Mouse (Mus musculus): ENCODE results near the gene Vmn1r49.
"Not testable (repeated sequence)": the region's sequence is repeated elsewhere in the genome, so short reads cannot be mapped to it uniquely, and the experiment has no call there.

Vmn1r49 gene

DNA sequence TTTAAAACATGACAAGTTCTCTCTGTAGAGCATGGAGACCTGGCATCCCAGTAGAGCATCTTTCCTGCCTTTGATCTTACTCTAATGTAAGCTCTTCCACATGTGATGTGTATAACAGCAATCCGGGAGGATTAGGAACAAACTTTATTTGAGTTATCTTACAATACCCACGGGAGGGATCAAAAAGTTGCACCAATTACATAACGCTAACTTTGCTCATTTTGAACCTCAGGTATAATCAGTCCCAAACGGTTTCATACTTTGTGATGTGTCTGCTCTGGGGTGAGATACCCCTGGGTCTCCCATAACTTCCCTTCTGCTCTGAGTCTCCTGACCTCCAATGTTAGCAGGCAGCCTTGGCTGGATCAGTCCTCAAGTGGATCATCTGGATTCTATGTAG lies at the start of gene Vmn1r49:
Gene Vmn1r49 (minus strand): TSS at position 101 of the 400 bp plus-strand sequence.
- DNase-seq (ENCODE audit: extremely low spot score, low read depth, low spot score): no peak

GRCm38 (mm10) chr6:90122296-90122695 lies 44.0 kb upstream of the Vmn1r49 start, which contains the start of gene Vmn1r51:
Gene Vmn1r51, plus strand, starts transcription at chr6:90122596.
- not testable (repeated sequence) for DNase-seq (ENCODE audit: extremely low spot score, low read depth, low spot score)

- no peak for DNase-seq (ENCODE audit: extremely low spot score, low read depth, low spot score)
Observed at GRCm38 (mm10) chr6:90101130-90101529, 22.8 kb upstream of the Vmn1r49 start, which contains the start of gene Vmn1r50. Gene Vmn1r50, plus strand, starts transcription at chr6:90101430.

GRCm38 (mm10) chr6:90100566-90100965 lies 22.3 kb upstream of the Vmn1r49 start:
- DNase-seq (ENCODE audit: extremely low spot score, low read depth, low spot score): no peak

- DNase-seq (ENCODE audit: extremely low spot score, low read depth, low spot score): not testable (repeated sequence)
Observed at GRCm38 (mm10) chr6:90036741-90037140, 41.6 kb downstream of the Vmn1r49 start, which contains the start of gene Vmn1r48. Gene Vmn1r48, minus strand, starts transcription at chr6:90036841.

Data from hindlimb bud, embryonic 11.5 days (tissue).